Mouse (Mus musculus) myocyte (in vitro differentiated cells): ENCODE results near the gene Slit3.

Experiments used
- CEBPB ChIP-seq: IDR thresholded peaks from 2 replicates; pipeline ENCODE4 v1.6.1; 2011; ENCODE audit warnings: mild to moderate bottlenecking, moderate library complexity; ENCODE audit not compliant: poor library complexity, insufficient read depth, severe bottlenecking
- E2F4 ChIP-seq: IDR thresholded peaks from one replicate; pipeline ENCODE4 v1.6.1; 2011; ENCODE audit warnings: mild to moderate bottlenecking, control low read depth, moderate library complexity; ENCODE audit not compliant: insufficient read depth
- MYOD1 ChIP-seq, 3 experiments: IDR thresholded peaks; one replicate each; pipeline ENCODE4 v1.6.1; 2011; ENCODE audit warnings: control low read depth in 2 of 3, low read depth in 2 of 3, mild to moderate bottlenecking in 2 of 3, moderate library complexity in 1 of 3; ENCODE audit not compliant: insufficient read length in 2 of 3, control insufficient read depth in 1 of 3
- POLR2A ChIP-seq: IDR thresholded peaks from one replicate; pipeline ENCODE4 v1.6.1; 2011; ENCODE audit warnings: low read depth, mild to moderate bottlenecking, control low read depth, moderate library complexity; ENCODE audit not compliant: insufficient read length
- TCF12 ChIP-seq: IDR thresholded peaks from one replicate; pipeline ENCODE4 v1.6.1; 2011; ENCODE audit warnings: mild to moderate bottlenecking, control low read depth; ENCODE audit not compliant: poor library complexity, insufficient read depth, severe bottlenecking

GRCm38 (mm10) chr11:35566686-35567085 lies 445.7 kb downstream of the Slit3 start:
- TF ChIP-seq POLR2A, result no peak
- TF ChIP-seq MYOD1 (IDR thresholded peaks at IDR 0.05; ENCODE audit: control insufficient read depth in 1 of 3, insufficient read length in 2 of 3, low read depth in 2 of 3), result no peak
- no peak for TF ChIP-seq TCF12
- TF ChIP-seq E2F4, result no peak
- TF ChIP-seq CEBPB, result no peak
